Mouse (Mus musculus) spleen, postnatal 4 days (tissue): ENCODE data around the gene Tnfrsf12a.

Experiments used
- DNase-seq, 2 experiments: peaks; one replicate each; pipeline ENCODE4 v3.0.0; 2022; ENCODE audit warnings: low spot score in 2 of 2

Tnfrsf12a gene

GRCm38 (mm10) chr17:23651363-23651762, 25.9 kb downstream of the Tnfrsf12a start:
- no peak for DNase-seq

GRCm38 (mm10) chr17:23645894-23646293, 31.4 kb downstream of the Tnfrsf12a start:
- no peak for DNase-seq

GRCm38 (mm10) chr17:23644613-23645495, 32.4 kb downstream of the Tnfrsf12a start, which contains the start of gene Mmp25:
Gene Mmp25, minus strand, starts transcription at chr17:23645277.
- DNase-seq, result no peak

- DNase-seq, result no peak
These were observed 46.0 kb downstream of the Tnfrsf12a start for GRCm38 (mm10) chr17:23631241-23631640.

- DNase-seq, result peak; percentile 73 to 90
These were observed 46.9 kb downstream of the Tnfrsf12a start for GRCm38 (mm10) chr17:23630195-23631020.

- DNase-seq, result no peak
These were observed 49.5 kb downstream of the Tnfrsf12a start for GRCm38 (mm10) chr17:23627813-23628212.
